Mouse (Mus musculus) urinary bladder, postnatal 4 days (tissue): ENCODE measurements at regions not wholly inside any gene's neighbourhood (a gene's known extent, or its start where the extent isn't known, plus 50 kb on each side); places are given as distances from the start of the nearest gene placed in this dataset.

Source experiments
- DNase-seq, 2 experiments: peaks; one replicate each; pipeline ENCODE4 v3.0.0; 2021 to 2022; ENCODE audit warnings: low spot score in 2 of 2

DNA sequence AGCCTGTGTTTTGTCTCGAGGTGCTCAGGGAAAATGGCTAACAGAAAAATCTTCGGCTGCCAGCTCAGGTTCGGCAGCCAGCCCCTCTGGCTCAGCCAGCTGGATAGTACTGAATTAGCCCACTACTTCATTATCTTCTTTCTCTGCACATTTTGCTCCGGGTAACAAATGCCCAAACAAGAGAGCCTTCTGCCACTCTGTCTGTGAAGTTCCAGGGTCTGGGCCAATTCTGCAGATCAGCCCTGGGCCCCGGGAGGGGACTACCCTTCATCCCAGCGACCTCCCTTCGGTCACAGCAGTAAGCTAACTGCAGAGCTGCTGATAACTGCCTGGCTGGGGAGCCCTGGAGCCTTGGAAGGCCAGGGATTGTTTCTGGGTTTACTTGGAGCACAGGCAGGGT lies 119.6 kb upstream of the Ofcc1 start:
- DNase-seq = no peak

DNA sequence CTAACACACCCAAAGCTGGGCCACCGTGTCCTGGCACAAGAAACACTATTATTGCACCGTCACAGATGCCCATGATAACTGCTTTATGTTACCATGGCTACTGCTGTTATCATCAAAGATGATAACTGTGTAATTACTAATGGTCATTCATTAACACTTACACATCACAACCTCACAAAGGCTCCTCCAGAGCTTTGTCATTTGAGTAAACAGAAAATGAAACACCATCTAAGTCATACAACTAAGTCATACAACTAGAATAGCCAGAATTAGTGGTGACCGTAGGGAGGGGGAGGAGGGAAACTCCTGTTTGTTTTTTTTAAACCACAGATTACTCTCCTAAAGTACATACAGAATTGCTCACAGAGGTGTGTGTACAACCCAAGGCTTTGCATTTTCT lies 111.4 kb upstream of the Ofcc1 start:
- DNase-seq = no peak

DNA sequence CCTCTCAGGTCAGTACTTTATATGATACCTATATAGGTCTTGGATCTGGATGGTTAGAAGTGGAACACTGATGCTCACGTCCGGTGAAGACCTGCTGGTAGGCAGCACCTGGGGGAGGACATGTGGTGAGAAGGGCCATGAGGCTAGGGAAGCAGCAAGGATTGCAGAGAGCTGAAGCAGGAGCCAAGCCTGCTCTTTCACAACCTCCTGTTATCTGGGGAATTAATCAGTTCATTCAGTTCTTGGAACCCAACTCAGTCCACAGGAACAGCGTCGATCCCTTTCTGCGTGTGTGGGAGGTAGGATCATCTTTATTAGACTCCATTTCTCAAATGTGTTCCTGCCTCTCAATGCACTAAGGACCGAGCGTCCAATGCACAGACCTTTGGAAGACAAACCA lies 107.9 kb upstream of the Ofcc1 start:
- DNase-seq = no peak

DNA sequence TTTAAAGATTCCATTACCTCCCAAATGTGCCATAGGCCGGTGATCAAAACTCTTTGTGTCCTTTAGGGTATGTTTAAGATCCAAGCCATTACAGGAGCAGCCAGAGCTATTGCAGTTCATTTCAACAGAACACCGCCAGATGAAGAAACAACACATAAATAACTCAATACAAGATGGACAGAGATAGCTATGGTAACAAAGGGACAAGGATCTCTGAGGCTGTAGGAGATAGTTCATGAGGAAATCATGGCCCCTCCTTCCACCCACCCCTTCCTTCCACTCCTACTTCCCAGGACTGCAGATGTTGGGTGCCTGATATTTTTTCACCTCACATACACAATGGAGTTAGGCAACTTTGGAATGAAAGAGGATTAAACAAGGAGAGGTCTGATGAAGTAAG lies 92.1 kb upstream of the Ofcc1 start:
- no peak for DNase-seq

DNA sequence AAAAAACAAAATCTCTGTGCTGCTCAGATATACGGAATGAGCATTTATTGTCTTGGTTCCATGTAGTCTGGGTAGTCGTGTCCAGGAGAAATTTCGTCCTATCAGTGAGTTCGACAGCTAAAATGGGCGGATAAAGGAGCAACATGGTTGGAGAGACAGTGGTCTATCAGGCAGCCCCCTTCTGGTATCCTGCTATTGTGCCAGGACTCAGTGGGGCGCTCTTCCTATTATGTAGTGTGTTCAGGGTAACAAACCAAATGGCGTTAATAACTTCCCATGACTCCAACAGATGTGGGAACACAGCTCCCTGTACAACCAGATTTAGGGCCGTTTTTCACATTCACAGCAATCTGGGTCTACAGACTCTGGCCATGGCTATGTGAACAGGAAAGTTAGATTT lies 68.6 kb upstream of the Ofcc1 start:
- no peak for DNase-seq

DNA sequence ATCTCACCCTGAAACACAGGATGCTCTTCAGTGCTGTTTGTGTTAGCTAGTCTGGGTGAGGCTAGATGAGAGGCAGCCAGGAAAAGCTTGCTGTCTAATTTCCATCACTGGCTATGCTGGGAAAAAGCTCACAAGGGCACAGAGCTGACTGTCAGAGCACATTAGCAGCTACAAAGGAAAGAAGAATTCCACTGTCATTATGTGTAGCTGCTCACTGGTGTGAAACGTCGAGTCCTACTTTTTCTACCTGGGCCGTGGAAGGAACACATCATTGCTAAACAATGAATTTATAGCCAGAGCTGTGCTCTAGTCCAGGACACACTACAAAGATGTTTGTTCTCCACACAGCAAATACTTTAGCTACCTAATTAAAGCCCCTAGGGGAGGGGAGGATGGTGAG lies 61.8 kb upstream of the Ofcc1 start:
- no peak for DNase-seq

DNA sequence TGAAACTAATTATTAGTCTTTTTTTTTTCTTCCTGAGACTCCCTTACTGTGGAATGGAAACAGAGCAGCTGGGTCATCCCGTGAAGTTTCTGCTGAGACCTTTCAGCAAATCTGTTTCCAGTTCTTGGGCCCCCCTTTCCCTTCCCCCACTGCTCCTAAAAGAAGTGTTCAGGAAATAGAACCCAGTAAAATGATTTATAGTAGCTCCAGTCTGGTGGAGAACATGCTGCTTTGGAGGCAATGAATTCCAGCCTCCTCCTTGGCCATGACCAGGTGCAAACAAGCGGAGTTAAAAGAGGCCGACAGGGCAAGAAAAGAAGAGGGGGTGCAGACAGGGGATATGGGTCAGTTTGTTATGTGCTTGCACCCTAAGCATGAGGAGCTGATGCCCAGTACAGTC lies 56.6 kb upstream of the Ofcc1 start:
- no peak for DNase-seq

DNA sequence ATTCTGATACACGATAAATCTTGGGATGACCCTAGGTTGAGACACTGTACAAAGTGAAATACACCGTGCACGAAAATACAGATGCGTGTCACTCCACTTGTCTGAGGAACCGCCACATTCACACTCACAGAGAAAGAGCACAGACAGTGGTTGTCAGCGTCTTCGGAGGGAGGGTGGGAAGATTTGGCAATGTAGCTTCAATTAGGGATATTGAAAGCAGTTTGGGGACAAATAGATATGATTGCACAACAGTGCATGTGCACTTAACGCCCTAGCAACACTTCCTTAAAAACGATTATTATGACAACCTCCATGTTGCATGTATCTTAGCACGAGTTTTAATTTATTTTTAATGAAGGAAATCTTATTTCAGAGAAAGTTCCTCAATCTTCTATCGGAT lies 51.8 kb upstream of the Ofcc1 start:
- DNase-seq = no peak
